Mouse (Mus musculus) small intestine, adult 2 months (tissue): ENCODE results near the gene Cfap221.

Source experiments
- CTCF ChIP-seq: fragments of 200-500 bp; IDR thresholded peaks from 2 replicates; pipeline ENCODE4 v1.5.1; 2012; ENCODE audit warnings: low read depth, mild to moderate bottlenecking, control low read depth, inconsistent platforms, low read length, moderate library complexity, mixed read lengths; ENCODE audit not compliant: insufficient replicate concordance, insufficient read length; ENCODE audit errors: extremely low read depth
- POLR2A ChIP-seq: fragments of 200-500 bp; IDR thresholded peaks from 2 replicates; pipeline ENCODE4 v1.6.1; 2012; ENCODE audit warnings: low read depth, mild to moderate bottlenecking, control low read depth, inconsistent platforms, low read length, moderate library complexity

DNA sequence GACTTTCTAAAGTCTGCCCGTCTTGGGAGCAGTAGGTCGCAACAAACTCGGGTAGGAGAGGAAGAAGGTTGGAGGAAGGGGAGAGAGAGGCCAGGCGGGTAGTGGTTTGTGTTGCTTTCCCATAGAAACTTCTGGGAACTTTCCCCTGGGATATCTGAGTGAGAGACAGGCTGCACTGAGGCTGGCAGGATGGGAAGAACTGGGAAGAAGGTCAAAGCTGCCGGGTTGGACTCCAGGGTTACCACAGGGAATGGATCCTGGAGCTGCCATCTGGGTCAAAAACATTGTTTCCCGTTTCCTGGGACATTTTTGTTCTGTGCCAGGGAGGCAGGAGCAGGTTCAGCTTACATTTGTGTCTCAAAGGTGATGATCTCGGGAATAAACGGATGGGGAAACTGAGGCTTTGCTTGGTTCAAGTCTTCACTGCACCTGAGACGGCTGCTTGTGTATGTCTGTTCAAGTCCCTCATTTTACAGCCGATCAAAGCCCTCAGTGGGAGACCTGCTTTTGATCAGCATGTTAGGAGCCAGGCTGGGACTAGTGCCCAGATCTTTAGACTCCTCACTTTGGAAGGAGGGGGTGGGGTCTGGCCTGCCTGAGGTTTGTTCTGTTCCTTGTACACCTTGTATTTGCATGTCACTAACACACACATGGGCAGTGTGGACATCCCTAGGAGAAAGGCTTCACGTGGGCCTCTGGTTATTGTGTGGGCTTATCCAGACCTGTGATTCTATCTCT is 11.0 kb upstream of the Cfap221 start:
- no peak for TF ChIP-seq CTCF
- TF ChIP-seq POLR2A = no peak
